Mouse (Mus musculus): ENCODE measurements around the gene Tdp1. TPM values are rescaled to one million over a fixed set of nuclear protein-coding genes. Genes with fewer than 3 reads are reported as not detected.
"Not testable (repeated sequence)": the region's sequence is repeated elsewhere in the genome, so short reads cannot be mapped to it uniquely, and the experiment has no call there.

The Tdp1 gene
- polyA plus RNA-seq, 1 experiment from 2014 or later = 59.9 TPM

- H3K9me3 ChIP-seq (ENCODE audit: control insufficient read depth, low read length); H3K4me3 ChIP-seq (ENCODE audit: low read depth, low read length); H3K4me2 ChIP-seq (ENCODE audit: low read length); DNase-seq (ENCODE audit: low spot score); ATAC-seq (replicated peaks; ENCODE audit: low FRiP score, low TSS enrichment, low read depth); H3K4me1 ChIP-seq (replicated peaks; ENCODE audit: control insufficient read depth, insufficient read depth, low read length); H3K36me3 ChIP-seq (ENCODE audit: control insufficient read depth, insufficient read depth, low read length); H3K9ac ChIP-seq (ENCODE audit: low read length); H3K27ac ChIP-seq (ENCODE audit: low read depth): not testable (repeated sequence)
- peaks cover 36% of the 10 kb centered on the region for H3K27me3 ChIP-seq (replicated peaks; ENCODE audit: control insufficient read depth, insufficient read depth, low read length)
- 78% methylated on average over 7 of the region's 7 CpGs for WGBS
Measured at GRCm38 (mm10) chr12:99971205-99971894, 87.0 kb downstream of the Tdp1 start.

- Histone ChIP-seq H3K9me3 (ENCODE audit: control insufficient read depth, low read length) (no peaks in the 10 kb centered on the region), H3K36me3 (ENCODE audit: control insufficient read depth, insufficient read depth, low read length) (no peaks in the 10 kb centered on the region), H3K27me3 (replicated peaks; ENCODE audit: control insufficient read depth, insufficient read depth, low read length) (peaks cover 21% of the 10 kb centered on the region), H3K27ac (ENCODE audit: low read depth) (no peak overlapping the region), H3K4me2 (ENCODE audit: low read length) (no peak overlapping the region), H3K9ac (ENCODE audit: low read length) (no peak overlapping the region), H3K4me1 (replicated peaks; ENCODE audit: control insufficient read depth, insufficient read depth, low read length) (no peaks in the 10 kb centered on the region), H3K4me3 (ENCODE audit: low read depth, low read length) (no peak overlapping the region)
- DNase-seq (ENCODE audit: low spot score) (no peak), ATAC-seq (replicated peaks; ENCODE audit: low FRiP score, low TSS enrichment, low read depth) (no peak)
- 53% methylated on average over 7 of the region's 7 CpGs for WGBS
Measured at GRCm38 (mm10) chr12:99972825-99973224, 88.5 kb downstream of the Tdp1 start.

- Histone ChIP-seq H3K27ac (ENCODE audit: low read depth) (no peak overlapping the region), H3K4me2 (ENCODE audit: low read length) (no peak overlapping the region), H3K9me3 (ENCODE audit: control insufficient read depth, low read length) (no peaks in the 10 kb centered on the region), H3K4me1 (replicated peaks; ENCODE audit: control insufficient read depth, insufficient read depth, low read length) (no peaks in the 10 kb centered on the region), H3K27me3 (replicated peaks; ENCODE audit: control insufficient read depth, insufficient read depth, low read length) (peaks cover 13% of the 10 kb centered on the region), H3K9ac (ENCODE audit: low read length) (no peak overlapping the region), H3K4me3 (ENCODE audit: low read depth, low read length) (no peak overlapping the region), H3K36me3 (ENCODE audit: control insufficient read depth, insufficient read depth, low read length) (no peaks in the 10 kb centered on the region)
- WGBS = 69% methylated on average over 1 of the region's 1 CpGs
- ATAC-seq (replicated peaks; ENCODE audit: low FRiP score, low TSS enrichment, low read depth) (no peak), DNase-seq (ENCODE audit: low spot score) (no peak)
Measured at GRCm38 (mm10) chr12:99973659-99974058, 89.3 kb downstream of the Tdp1 start.

GRCm38 (mm10) chr12:99979541-99979940, 95.2 kb downstream of the Tdp1 start:
- 83% methylated on average over 4 of the region's 4 CpGs for WGBS
- H3K36me3 ChIP-seq (ENCODE audit: control insufficient read depth, insufficient read depth, low read length) = no peaks in the 10 kb centered on the region
- H3K4me1 ChIP-seq (replicated peaks; ENCODE audit: control insufficient read depth, insufficient read depth, low read length) = no peaks in the 10 kb centered on the region
- no peaks in the 10 kb centered on the region for H3K9me3 ChIP-seq (ENCODE audit: control insufficient read depth, low read length)
- H3K27me3 ChIP-seq (replicated peaks; ENCODE audit: control insufficient read depth, insufficient read depth, low read length) = no peaks in the 10 kb centered on the region
- DNase-seq (ENCODE audit: low spot score) = no peak
- no peak overlapping the region for H3K4me3 ChIP-seq (ENCODE audit: low read depth, low read length)
- no peak overlapping the region for H3K4me2 ChIP-seq (ENCODE audit: low read length)
- no peak overlapping the region for H3K27ac ChIP-seq (ENCODE audit: low read depth)
- H3K9ac ChIP-seq (ENCODE audit: low read length) = no peak overlapping the region
- ATAC-seq (replicated peaks; ENCODE audit: low FRiP score, low TSS enrichment, low read depth) = no peak

GRCm38 (mm10) chr12:99986797-99987196, 102.5 kb downstream of the Tdp1 start:
- Histone ChIP-seq H3K27ac (ENCODE audit: low read depth) (no peak overlapping the region), H3K4me2 (ENCODE audit: low read length) (no peak overlapping the region), H3K27me3 (replicated peaks; ENCODE audit: control insufficient read depth, insufficient read depth, low read length) (no peaks in the 10 kb centered on the region), H3K4me3 (ENCODE audit: low read depth, low read length) (no peak overlapping the region), H3K9ac (ENCODE audit: low read length) (no peak overlapping the region), H3K9me3 (ENCODE audit: control insufficient read depth, low read length) (no peaks in the 10 kb centered on the region), H3K4me1 (replicated peaks; ENCODE audit: control insufficient read depth, insufficient read depth, low read length) (no peaks in the 10 kb centered on the region), H3K36me3 (ENCODE audit: control insufficient read depth, insufficient read depth, low read length) (no peaks in the 10 kb centered on the region)
- DNase-seq (ENCODE audit: low spot score) (no peak), ATAC-seq (replicated peaks; ENCODE audit: low FRiP score, low TSS enrichment, low read depth) (no peak)
- WGBS = 96% methylated on average over 5 of the region's 5 CpGs

GRCm38 (mm10) chr12:99988144-99988543, 103.8 kb downstream of the Tdp1 start:
- H3K4me3 ChIP-seq (ENCODE audit: low read depth, low read length) = no peak overlapping the region
- H3K9me3 ChIP-seq (ENCODE audit: control insufficient read depth, low read length) = no peaks in the 10 kb centered on the region
- H3K4me2 ChIP-seq (ENCODE audit: low read length) = no peak overlapping the region
- H3K27ac ChIP-seq (ENCODE audit: low read depth) = no peak overlapping the region
- no peaks in the 10 kb centered on the region for H3K36me3 ChIP-seq (ENCODE audit: control insufficient read depth, insufficient read depth, low read length)
- no peaks in the 10 kb centered on the region for H3K27me3 ChIP-seq (replicated peaks; ENCODE audit: control insufficient read depth, insufficient read depth, low read length)
- H3K4me1 ChIP-seq (replicated peaks; ENCODE audit: control insufficient read depth, insufficient read depth, low read length) = no peaks in the 10 kb centered on the region
- DNase-seq (ENCODE audit: low spot score) (no peak), ATAC-seq (replicated peaks; ENCODE audit: low FRiP score, low TSS enrichment, low read depth) (no peak)
- no peak overlapping the region for H3K9ac ChIP-seq (ENCODE audit: low read length)
- 76% methylated on average over 2 of the region's 2 CpGs for WGBS

GRCm38 (mm10) chr12:99992362-99992862, 108.1 kb downstream of the Tdp1 start:
- 92% methylated on average over 11 of the region's 11 CpGs for WGBS
- Histone ChIP-seq H3K9me3 (ENCODE audit: control insufficient read depth, low read length) (no peaks in the 10 kb centered on the region), H3K9ac (ENCODE audit: low read length) (no peak overlapping the region), H3K27me3 (replicated peaks; ENCODE audit: control insufficient read depth, insufficient read depth, low read length) (no peaks in the 10 kb centered on the region), H3K4me1 (replicated peaks; ENCODE audit: control insufficient read depth, insufficient read depth, low read length) (no peaks in the 10 kb centered on the region), H3K36me3 (ENCODE audit: control insufficient read depth, insufficient read depth, low read length) (no peaks in the 10 kb centered on the region), H3K4me2 (ENCODE audit: low read length) (no peak overlapping the region), H3K27ac (ENCODE audit: low read depth) (no peak overlapping the region), H3K4me3 (ENCODE audit: low read depth, low read length) (no peak overlapping the region)
- no peak for ATAC-seq (replicated peaks; ENCODE audit: low FRiP score, low TSS enrichment, low read depth)
- DNase-seq (ENCODE audit: low spot score) = no peak

- Histone ChIP-seq H3K9me3 (ENCODE audit: control insufficient read depth, low read length) (no peaks in the 10 kb centered on the region), H3K27ac (ENCODE audit: low read depth) (no peak overlapping the region), H3K9ac (ENCODE audit: low read length) (no peak overlapping the region), H3K4me2 (ENCODE audit: low read length) (no peak overlapping the region), H3K4me1 (replicated peaks; ENCODE audit: control insufficient read depth, insufficient read depth, low read length) (no peaks in the 10 kb centered on the region), H3K4me3 (ENCODE audit: low read depth, low read length) (no peak overlapping the region), H3K36me3 (ENCODE audit: control insufficient read depth, insufficient read depth, low read length) (no peaks in the 10 kb centered on the region), H3K27me3 (replicated peaks; ENCODE audit: control insufficient read depth, insufficient read depth, low read length) (no peaks in the 10 kb centered on the region)
- no peak for ATAC-seq (replicated peaks; ENCODE audit: low FRiP score, low TSS enrichment, low read depth)
- DNase-seq (ENCODE audit: low spot score) = no peak
- WGBS = 86% methylated on average over 10 of the region's 10 CpGs
Measured at GRCm38 (mm10) chr12:99993146-99993890, 109.0 kb downstream of the Tdp1 start.
